Mouse (Mus musculus) gastrocnemius, postnatal 4 days (tissue): Measurements from ENCODE around the gene Ints6l. TPM values are rescaled to one million over a fixed set of nuclear protein-coding genes. Genes with fewer than 3 reads are reported as not detected.
"Not testable (repeated sequence)": the region's sequence is repeated elsewhere in the genome, so short reads cannot be mapped to it uniquely, and the experiment has no call there.

Experiments used
- DNase-seq, 2 experiments: peaks; one replicate each; pipeline ENCODE4 v3.0.0; 2021 to 2022; ENCODE audit warnings: low spot score in 2 of 2, mixed read lengths in 2 of 2
- total RNA-seq, 2 experiments: library from RNA; stranded (reverse); gene quantifications; 2 replicates each; pipeline ENCODE4 v1.2.3; 2021

The Ints6l gene
- total RNA-seq, 2 experiments from 2014 or later, result 21.7 to 28.4 TPM

DNA sequence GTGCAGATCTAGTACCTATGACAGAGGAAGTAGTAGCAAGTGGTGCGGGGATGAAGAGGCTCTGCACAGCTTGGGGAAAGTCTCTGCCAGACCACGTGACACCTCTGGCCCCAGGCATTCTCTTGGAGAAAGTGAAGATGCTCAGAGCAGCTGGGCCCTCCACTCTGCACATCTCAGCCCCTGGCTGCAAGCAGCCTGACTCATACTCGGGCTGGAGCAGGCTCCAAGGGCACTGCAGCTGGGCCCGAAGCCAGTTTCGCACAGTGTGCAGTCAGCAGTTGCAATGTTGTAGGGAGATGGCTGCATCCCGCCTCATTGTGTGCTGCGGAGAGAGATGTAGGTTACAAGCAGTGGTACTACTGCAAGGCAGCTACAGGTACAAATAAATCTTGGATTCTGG, 42.6 kb downstream of the Ints6l start:
- DNase-seq, result peak in 1 of 2 experiments; percentile 43

DNA sequence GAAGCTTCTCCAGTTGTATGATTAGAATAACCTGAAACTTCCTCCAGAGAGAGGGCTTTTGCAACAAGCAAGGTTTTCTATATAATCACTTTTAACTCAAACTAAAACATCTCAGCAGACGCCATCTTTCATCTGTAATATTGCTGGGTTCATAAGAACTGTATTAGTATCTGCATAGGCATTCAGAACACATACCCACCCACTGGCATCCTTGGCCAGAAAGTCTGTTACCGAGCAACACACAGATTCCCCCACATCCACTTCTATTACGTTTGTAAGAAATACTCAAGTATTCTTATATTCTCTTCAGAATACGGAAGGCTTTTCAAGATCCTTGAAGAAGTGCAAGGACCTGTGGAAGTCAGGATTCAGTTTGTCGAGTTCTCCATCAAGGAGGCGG, 69.8 kb downstream of the Ints6l start, which contains the start of gene Gm10477:
Gene Gm10477, plus strand, starts transcription at position 301 of the 400 bp plus-strand sequence.
- not testable (repeated sequence) for DNase-seq

DNA sequence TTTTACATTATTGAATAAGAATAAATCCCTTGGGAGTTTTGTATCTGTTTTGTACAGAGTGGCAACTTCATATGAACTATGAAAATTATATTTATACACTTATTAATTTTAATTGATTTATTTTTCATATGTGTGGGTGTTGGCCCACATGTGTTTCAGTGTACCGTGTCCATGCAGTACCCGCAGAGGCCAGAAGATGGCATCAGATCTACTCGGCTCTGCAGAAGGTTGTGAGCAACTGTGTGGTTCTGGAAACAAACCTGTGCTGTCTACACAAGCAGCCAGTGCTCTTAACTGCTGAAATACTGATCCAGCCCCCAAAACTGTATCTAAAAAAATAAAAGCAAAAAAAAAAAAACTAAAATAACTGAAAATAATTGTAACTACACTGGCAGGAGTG, 76.6 kb downstream of the Ints6l start:
- DNase-seq, result peak; percentile 20 to 34

DNA sequence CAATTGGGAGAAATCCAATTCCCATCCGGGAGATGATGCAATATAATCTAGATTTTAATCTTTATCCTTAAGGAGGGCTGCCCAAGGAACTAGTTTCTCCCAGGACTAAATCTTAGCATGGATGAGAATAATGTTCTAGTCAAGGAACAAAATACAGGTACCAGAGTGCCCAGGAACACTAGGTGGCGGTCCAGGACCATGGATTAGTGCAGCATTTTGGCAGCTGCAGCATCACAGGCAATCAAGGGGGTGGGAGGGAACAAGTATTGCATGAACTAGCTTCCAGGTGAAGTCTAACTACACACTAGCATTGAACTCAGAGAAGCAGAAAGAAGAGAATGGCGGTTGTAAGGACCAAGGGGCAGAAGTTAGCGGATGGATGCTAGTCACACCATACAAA, 82.5 kb downstream of the Ints6l start:
- no peak for DNase-seq

DNA sequence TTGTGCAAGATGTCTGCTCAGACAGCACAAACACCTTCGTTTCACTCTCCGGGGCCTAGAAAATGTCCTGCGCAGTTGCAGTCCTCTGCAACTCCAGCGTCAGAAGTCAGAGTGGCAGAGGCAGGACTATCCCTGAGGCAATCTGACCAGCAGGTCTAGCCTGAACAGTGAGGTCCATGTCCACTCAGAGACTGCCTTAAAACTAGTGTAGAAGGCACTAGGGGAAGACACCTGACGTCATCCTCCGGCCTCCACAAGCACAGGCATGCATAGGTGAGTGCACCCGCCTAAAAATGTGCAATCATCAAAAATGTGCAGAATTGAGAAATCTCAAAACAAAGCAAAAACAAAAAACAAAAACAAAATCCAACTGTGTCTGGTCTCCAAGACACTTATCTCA, 94.8 kb downstream of the Ints6l start, which contains the start of gene Gm648:
Gene Gm648, minus strand, starts transcription at position 101 of the 400 bp plus-strand sequence.
- no peak for DNase-seq

DNA sequence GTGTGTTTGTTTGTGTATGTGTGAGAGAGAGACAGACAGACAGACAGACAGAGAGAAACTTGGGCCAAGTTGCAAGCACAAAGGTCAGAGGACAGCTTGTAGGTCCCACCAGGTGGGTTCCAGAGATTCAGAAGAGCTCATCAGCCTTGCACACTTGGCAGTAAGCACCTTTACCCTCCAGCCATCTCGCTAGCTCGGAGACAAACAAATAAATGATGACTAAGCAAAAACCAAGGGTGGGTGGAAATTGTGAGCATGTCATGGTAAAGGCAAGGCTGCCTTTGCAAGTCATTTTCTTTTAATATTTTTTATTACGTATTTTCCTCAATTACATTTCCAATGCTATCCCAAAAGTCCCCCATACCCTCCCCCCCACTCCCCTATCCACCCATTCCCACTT, 98.9 kb downstream of the Ints6l start:
- no peak for DNase-seq

Other genes with a start within 250 kb of the Ints6l start
- gene Gm773, start 242.0 kb upstream of the Ints6l start, total RNA-seq, result not detected
- gene Zfp449, start 108.5 kb upstream of the Ints6l start, total RNA-seq, result 10 to 100 TPM in 1 of 2 experiments, 1 to 10 TPM in 1; 9.3 to 10.5 TPM
- gene Smim10l2a, start 80.3 kb upstream of the Ints6l start, total RNA-seq, result under 1 TPM; 0.39 to 0.60 TPM
- 1 to 10 TPM in 1 of 2 experiments, under 1 TPM in 1; 0.80 to 2.1 TPM for gene Gm2174, start 6.9 kb upstream of the Ints6l start, total RNA-seq
- not detected for gene Gm10477, start 69.9 kb downstream of the Ints6l start, total RNA-seq
- gene Gm648, start 94.7 kb downstream of the Ints6l start, total RNA-seq, result not detected
- gene Mmgt1, start 143.2 kb downstream of the Ints6l start, total RNA-seq, result 10 to 100 TPM; 15.5 to 16.4 TPM
- 10 to 100 TPM; 17.5 to 18.8 TPM for gene Slc9a6, start 154.9 kb downstream of the Ints6l start, total RNA-seq